Mouse (Mus musculus) c-Kit-positive CD71-positive TER-119-positive erythroid progenitor cells, embryonic 14.5 days (primary cell): ENCODE data around the gene Cdh26.

Experiments used
- DNase-seq: peaks from one replicate; pipeline ENCODE4 v3.0.0-alpha.2; 2013; ENCODE audit warnings: low spot score

Gene Cdh26

GRCm38 (mm10) chr2:178430231-178430630 lies at the start of gene Cdh26:
Cdh26 (plus strand) TSS chr2:178430531.
- no peak for DNase-seq

- DNase-seq: no peak
Observed at GRCm38 (mm10) chr2:178407053-178407815, 23.1 kb upstream of the Cdh26 start, which contains the start of gene Sycp2. Sycp2 (minus strand) TSS chr2:178407685.

- DNase-seq: no peak
Observed at GRCm38 (mm10) chr2:178409024-178409423, 21.3 kb upstream of the Cdh26 start.

GRCm38 (mm10) chr2:178410286-178410685 lies 20.0 kb upstream of the Cdh26 start:
- no peak for DNase-seq

- no peak for DNase-seq
Observed at GRCm38 (mm10) chr2:178412598-178412997, 17.7 kb upstream of the Cdh26 start.

GRCm38 (mm10) chr2:178413081-178413480 lies 17.2 kb upstream of the Cdh26 start:
- no peak for DNase-seq

GRCm38 (mm10) chr2:178413481-178414260 lies 16.7 kb upstream of the Cdh26 start:
- DNase-seq: no peak

- DNase-seq: no peak
Observed at GRCm38 (mm10) chr2:178414261-178415149, 15.8 kb upstream of the Cdh26 start, which contains the start of the genes Ppp1r3d and Fam217b. Ppp1r3d (minus strand) TSS chr2:178414472. Fam217b (plus strand) TSS chr2:178414524.

- DNase-seq: no peak
Observed at GRCm38 (mm10) chr2:178415150-178415448, 15.2 kb upstream of the Cdh26 start.

GRCm38 (mm10) chr2:178416427-178416826 lies 13.9 kb upstream of the Cdh26 start:
- no peak for DNase-seq

- no peak for DNase-seq
Observed at GRCm38 (mm10) chr2:178416970-178417369, 13.4 kb upstream of the Cdh26 start.

- DNase-seq: no peak
Observed at GRCm38 (mm10) chr2:178420576-178420975, 9.8 kb upstream of the Cdh26 start.

- DNase-seq: no peak
Observed at GRCm38 (mm10) chr2:178421603-178422002, 8.7 kb upstream of the Cdh26 start.

GRCm38 (mm10) chr2:178422186-178422585 lies 8.1 kb upstream of the Cdh26 start:
- DNase-seq: no peak

- no peak for DNase-seq
Observed at GRCm38 (mm10) chr2:178423223-178423622, 7.1 kb upstream of the Cdh26 start.

GRCm38 (mm10) chr2:178426229-178426628 lies 4.1 kb upstream of the Cdh26 start:
- DNase-seq: no peak

GRCm38 (mm10) chr2:178427181-178427580 lies 3.1 kb upstream of the Cdh26 start:
- no peak for DNase-seq

GRCm38 (mm10) chr2:178428183-178428582 lies 2.1 kb upstream of the Cdh26 start:
- DNase-seq: no peak

- no peak for DNase-seq
Observed at GRCm38 (mm10) chr2:178428676-178429075, 1.7 kb upstream of the Cdh26 start.

- DNase-seq: no peak
Observed at GRCm38 (mm10) chr2:178429426-178429825, 905 bp upstream of the Cdh26 start.

- DNase-seq: no peak
Observed at GRCm38 (mm10) chr2:178433495-178433894, 3.2 kb downstream of the Cdh26 start.

GRCm38 (mm10) chr2:178433903-178434302 lies 3.6 kb downstream of the Cdh26 start:
- DNase-seq: no peak
